Mouse (Mus musculus): ENCODE measurements around the gene Tekt4.
A peak's percentile ranks its signal among the peaks of the same experiment; 100 is the strongest.

Tekt4 gene

GRCm38 (mm10) chr17:25454272-25454671, at the start of gene Tekt4:
Gene Tekt4 (plus strand): TSS chr17:25454615.
- DNase-seq (ENCODE audit: low spot score): peak; percentile 52

GRCm38 (mm10) chr17:25405224-25405895, 49.1 kb upstream of the Tekt4 start:
- DNase-seq (ENCODE audit: low spot score): no peak

GRCm38 (mm10) chr17:25406011-25406441, 48.4 kb upstream of the Tekt4 start:
- DNase-seq (ENCODE audit: low spot score): peak; percentile 58

GRCm38 (mm10) chr17:25407352-25407751, 47.1 kb upstream of the Tekt4 start:
- DNase-seq (ENCODE audit: low spot score): no peak

GRCm38 (mm10) chr17:25408302-25408999, 46.0 kb upstream of the Tekt4 start:
- no peak for DNase-seq (ENCODE audit: low spot score)

DNA sequence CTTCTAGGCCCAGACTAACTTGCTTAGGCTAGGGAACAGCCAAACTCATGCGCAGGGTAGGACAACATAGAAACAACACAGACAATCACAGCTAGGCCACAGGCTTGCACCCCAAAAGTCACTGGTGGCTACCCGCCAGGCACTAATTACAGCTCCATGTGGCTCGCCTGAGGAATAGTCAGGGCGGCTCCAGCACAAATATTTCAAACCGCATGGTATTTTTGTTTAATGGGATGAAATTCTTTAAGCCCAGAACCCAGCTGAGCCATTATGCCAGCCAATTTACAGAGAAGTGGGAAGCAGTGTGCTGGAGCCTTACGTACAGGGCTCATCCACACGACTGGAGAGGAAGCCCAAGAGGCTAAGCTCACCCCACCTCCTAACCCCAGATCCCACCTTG, 44.8 kb upstream of the Tekt4 start:
- DNase-seq (ENCODE audit: low spot score): no peak

GRCm38 (mm10) chr17:25410180-25410579, 44.2 kb upstream of the Tekt4 start:
- DNase-seq (ENCODE audit: low spot score): no peak

- DNase-seq (ENCODE audit: low spot score): no peak
Observed at GRCm38 (mm10) chr17:25410786-25411185, 43.6 kb upstream of the Tekt4 start.

DNA sequence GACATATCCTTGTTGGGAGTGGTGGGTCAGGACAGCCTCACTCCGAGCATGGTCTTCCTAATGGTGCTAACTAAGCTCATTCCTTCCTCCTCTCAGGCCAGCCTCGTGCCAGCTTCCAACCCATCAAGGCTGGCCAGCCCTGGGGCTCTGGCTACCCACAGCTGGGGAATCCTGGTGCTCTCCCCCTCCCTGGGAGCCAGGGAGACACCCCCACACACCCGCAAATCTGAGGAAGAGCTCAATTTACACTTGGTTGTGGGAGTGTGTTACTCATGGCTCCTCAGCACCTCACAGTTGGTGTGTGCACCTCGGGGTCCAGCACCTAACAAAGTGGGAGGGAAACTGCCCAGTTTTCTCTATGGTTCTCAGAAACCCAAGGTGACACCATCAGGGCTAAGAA, 43.2 kb upstream of the Tekt4 start:
- no peak for DNase-seq (ENCODE audit: low spot score)

DNA sequence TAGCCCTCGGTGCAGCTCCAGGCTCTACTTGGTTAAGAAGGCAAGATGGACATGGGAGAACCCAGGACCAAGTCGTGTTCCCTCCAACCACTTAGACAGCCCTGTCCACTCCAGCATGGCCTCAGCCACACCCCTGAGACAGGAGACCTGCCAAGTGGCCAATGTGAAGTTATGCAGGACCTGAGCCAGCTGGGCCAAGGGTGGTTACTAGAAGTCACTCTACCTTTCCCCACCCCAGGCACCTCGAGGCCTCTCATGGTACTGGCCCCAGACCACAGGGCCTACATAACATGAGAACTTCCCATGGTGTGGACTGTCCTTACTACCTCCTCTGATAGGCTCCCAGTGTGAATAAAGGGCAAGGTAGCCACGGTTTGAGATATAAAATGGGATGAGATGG, 40.2 kb upstream of the Tekt4 start:
- no peak for DNase-seq (ENCODE audit: low spot score)

DNA sequence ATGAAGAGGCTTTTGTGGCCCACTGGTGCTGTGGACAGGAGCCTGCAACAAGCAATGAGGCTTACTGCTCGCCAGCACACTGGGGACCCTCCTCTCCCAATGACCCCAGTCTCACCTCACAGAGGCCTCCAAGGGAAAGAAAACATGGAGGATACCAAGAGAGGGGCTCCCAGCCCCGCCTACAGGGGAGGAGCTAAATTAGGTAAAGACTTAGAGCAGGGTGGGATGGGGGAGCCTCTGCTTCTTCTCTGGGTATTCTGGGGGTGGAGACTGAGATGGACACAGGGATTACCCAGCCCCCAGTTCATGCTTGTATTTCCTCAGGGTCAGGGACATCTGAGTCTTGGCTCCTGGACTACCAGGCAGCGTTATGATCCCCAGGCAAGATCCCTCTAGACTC, 39.5 kb upstream of the Tekt4 start:
- DNase-seq (ENCODE audit: low spot score): no peak

DNA sequence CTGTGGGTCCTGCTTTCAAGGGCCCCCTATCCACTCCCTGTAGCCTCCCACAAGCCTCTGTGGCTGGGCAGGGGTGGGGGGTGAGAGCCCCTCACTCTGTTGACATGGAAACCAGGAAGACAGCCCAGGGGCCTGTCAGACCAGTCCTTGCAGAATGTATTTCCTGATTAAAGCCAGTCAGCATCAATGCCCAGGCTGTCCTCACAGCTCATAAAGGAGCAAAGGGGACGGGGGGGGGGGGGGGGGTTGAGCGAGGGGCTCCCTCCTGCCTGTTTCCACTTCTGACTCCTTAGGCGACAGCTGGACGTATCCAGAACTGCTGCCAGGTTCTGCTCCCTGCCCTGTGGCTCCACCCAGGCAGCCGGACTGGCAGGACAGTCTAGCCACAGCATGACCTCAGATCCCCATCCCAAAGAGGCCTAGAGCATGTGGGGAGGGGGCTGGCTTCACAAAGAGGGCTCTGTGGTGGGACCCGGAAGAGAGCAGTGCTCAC, 38.9 kb upstream of the Tekt4 start:
- no peak for DNase-seq (ENCODE audit: low spot score)

- DNase-seq (ENCODE audit: low spot score): no peak
Observed at GRCm38 (mm10) chr17:25416219-25416618, 38.2 kb upstream of the Tekt4 start.

DNA sequence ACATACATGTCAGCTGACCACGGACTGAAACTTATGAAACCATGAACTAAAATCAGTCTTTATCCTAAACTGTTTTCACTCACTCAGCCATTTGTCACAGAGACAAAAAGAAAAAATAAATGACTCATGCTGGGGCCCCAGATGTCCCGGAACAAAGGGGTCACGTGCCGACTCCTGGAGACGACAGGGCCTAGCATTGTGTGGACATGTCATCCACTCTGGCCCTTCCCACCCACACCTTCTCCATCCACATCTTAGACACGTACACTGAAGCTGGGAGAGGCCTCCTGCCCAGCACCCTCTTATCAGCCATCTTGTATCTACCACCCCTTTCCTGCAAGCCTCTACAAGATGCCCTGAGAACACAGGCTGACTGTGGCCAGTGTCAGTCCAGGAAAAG, 36.4 kb upstream of the Tekt4 start:
- DNase-seq (ENCODE audit: low spot score): no peak

DNA sequence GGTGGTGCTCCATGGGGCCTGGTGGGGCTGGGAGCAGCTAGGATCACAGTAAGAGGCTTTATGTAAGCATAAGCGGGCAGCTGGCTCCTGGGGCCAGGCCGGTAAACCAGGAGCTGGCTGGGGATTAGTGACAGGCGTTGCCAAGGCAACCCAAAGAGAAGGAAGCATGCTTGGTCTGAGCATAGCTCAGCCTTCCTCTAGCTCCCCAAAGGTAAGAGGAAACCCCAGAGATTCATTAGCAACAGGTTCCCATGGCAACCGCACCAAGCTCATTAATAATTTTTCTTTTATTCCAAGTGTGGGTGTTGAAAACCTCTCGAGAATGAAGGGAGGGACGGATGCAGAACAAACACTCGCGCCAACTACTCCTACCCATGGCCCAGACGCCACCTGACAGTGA, 35.5 kb upstream of the Tekt4 start:
- peak; percentile 53 for DNase-seq (ENCODE audit: low spot score)

DNA sequence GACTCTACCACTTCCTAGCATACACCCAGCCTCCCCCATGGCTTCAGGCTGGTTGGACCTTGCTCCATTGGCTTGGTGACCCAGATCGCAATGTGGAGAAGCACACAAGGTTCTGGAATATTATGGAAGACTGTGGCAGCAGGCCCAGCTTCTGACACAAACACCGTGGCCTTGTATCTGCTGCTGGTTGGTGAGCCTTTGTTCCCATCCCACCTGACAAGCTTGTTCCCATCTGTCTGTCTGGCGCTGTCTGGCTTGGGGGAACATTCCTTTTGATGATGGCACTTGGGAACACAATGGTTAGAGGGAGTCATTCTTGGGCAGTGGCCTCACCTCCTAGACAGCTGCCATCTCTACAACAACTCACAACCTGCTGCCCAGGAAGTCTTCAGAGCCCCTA, 33.4 kb upstream of the Tekt4 start:
- peak; percentile 45 for DNase-seq (ENCODE audit: low spot score)

- no peak for DNase-seq (ENCODE audit: low spot score)
Observed at GRCm38 (mm10) chr17:25424526-25425080, 29.8 kb upstream of the Tekt4 start.

- no peak for DNase-seq (ENCODE audit: low spot score)
Observed at GRCm38 (mm10) chr17:25425996-25426395, 28.4 kb upstream of the Tekt4 start.

DNA sequence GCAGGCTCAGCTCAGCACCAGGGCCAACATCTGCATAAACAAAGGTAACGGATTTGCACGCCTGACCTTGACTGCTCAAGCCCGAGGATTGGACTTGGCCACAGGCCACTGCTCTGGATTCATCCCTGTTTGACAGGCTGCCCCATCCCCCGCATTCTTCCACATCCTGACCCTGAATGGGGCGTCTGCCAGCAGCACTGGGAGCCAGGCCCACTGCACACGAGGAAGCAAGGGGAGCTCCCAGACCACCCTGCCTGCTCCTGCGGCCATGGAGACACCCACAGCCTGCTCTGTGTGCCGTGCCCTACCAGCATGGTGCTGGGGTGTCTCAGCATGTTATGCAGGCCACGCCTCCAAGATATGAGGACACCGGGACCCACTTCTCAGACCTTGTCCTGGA, 27.0 kb upstream of the Tekt4 start:
- no peak for DNase-seq (ENCODE audit: low spot score)

GRCm38 (mm10) chr17:25429240-25429639, 25.2 kb upstream of the Tekt4 start:
- no peak for DNase-seq (ENCODE audit: low spot score)

DNA sequence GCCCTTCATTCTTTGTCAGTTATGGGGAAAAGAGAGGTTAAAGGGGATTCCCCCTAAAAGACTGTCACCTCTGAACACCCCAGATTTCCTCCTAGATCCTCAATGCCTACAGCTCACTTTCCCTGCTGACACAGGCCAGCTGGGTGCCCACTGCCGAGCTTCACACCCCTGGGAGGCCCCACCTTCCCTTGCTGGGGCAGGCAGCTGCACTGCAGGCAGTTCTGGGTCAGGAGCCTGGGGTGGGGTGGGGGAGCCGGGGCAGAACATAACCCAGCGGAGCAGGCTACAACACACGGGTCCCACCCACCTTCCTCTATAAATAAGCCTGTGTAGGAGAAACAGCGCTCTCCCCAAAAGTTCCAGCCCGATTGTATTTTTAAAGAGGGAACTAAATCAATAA, 24.5 kb upstream of the Tekt4 start:
- DNase-seq (ENCODE audit: low spot score): no peak

DNA sequence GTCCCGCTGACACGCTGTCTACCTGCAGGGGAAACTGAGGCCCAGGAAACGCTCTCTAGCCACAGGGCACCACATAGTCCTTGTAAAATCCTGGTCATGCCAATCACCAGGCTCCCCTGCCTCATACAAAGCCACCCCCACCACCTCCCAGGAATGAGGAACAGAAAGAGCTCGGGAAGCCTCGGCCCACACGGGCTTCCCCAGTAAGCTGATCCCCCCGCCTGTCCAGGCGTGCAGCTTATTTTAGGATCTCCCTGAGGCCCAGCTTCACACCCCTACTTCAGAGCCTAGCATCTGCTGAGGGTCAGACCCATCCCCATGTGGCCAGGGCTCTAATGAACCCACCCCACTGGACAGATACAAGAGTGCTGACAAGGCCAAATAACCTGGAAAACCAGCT, 23.9 kb upstream of the Tekt4 start:
- no peak for DNase-seq (ENCODE audit: low spot score)

- peak; percentile 49 for DNase-seq (ENCODE audit: low spot score)
Observed at GRCm38 (mm10) chr17:25432433-25433181, 21.8 kb upstream of the Tekt4 start.

Measured in layer of hippocampus, adult 11-12 months (tissue).